Mouse (Mus musculus) kidney, adult 9 months (tissue): Measurements from ENCODE around the gene Chaf1b.
A peak's percentile ranks its signal among the peaks of the same experiment; 100 is the strongest.

ENCODE experiments used
- DNase-seq: peaks from one replicate; pipeline ENCODE4 v3.0.0; 2022

Gene Chaf1b

GRCm38 (mm10) chr16:93913881-93914576 is 30.3 kb downstream of the Chaf1b start:
- DNase-seq: peak; percentile 5

- peak; percentile 67 for DNase-seq
These were observed 31.7 kb downstream of the Chaf1b start for GRCm38 (mm10) chr16:93915338-93915849.

- peak; percentile 80 for DNase-seq
These were observed 34.3 kb downstream of the Chaf1b start for GRCm38 (mm10) chr16:93917712-93918678.

GRCm38 (mm10) chr16:93918679-93919060 is 35.0 kb downstream of the Chaf1b start:
- no peak for DNase-seq

- DNase-seq: no peak
These were observed 35.5 kb downstream of the Chaf1b start for GRCm38 (mm10) chr16:93919189-93919588.

- DNase-seq: no peak
These were observed 37.0 kb downstream of the Chaf1b start for GRCm38 (mm10) chr16:93920673-93921072.

GRCm38 (mm10) chr16:93922835-93923389 is 39.2 kb downstream of the Chaf1b start:
- no peak for DNase-seq

GRCm38 (mm10) chr16:93923788-93924187 is 40.1 kb downstream of the Chaf1b start:
- no peak for DNase-seq

- no peak for DNase-seq
These were observed 42.1 kb downstream of the Chaf1b start for GRCm38 (mm10) chr16:93925684-93926247.

- DNase-seq: no peak
These were observed 45.8 kb downstream of the Chaf1b start for GRCm38 (mm10) chr16:93929370-93930032.

- no peak for DNase-seq
These were observed 48.8 kb downstream of the Chaf1b start for GRCm38 (mm10) chr16:93932185-93933168.

GRCm38 (mm10) chr16:93934588-93934987 is 50.9 kb downstream of the Chaf1b start:
- DNase-seq: no peak

- no peak for DNase-seq
These were observed 51.3 kb downstream of the Chaf1b start for GRCm38 (mm10) chr16:93935009-93935408.

GRCm38 (mm10) chr16:93938400-93938846 is 54.7 kb downstream of the Chaf1b start:
- DNase-seq: peak; percentile 64

GRCm38 (mm10) chr16:93939961-93940360 is 56.3 kb downstream of the Chaf1b start:
- DNase-seq: no peak

- DNase-seq: no peak
These were observed 58.3 kb downstream of the Chaf1b start for GRCm38 (mm10) chr16:93941781-93942567.

GRCm38 (mm10) chr16:93942796-93943502 is 59.2 kb downstream of the Chaf1b start:
- DNase-seq: no peak

- DNase-seq: no peak
These were observed 60.6 kb downstream of the Chaf1b start for GRCm38 (mm10) chr16:93944301-93944700.

GRCm38 (mm10) chr16:93947396-93947795 is 63.7 kb downstream of the Chaf1b start:
- DNase-seq: no peak
